Mouse (Mus musculus) ES-E14 (cell line): Measurements from ENCODE around the gene Cish. TPM values are rescaled to one million over a fixed set of nuclear protein-coding genes. Genes with fewer than 3 reads are reported as not detected.
A peak's percentile ranks its signal among the peaks of the same experiment; 100 is the strongest.

ENCODE experiments used
- DNase-seq: peaks from one replicate; pipeline ENCODE4 v3.0.0-alpha.2; 2013; ENCODE audit warnings: low read depth, low spot score
- H3K27ac ChIP-seq: 2 replicates; pipeline ENCODE4 v1.5.1; 2012; ENCODE audit warnings: low read depth, mild to moderate bottlenecking, low read length, moderate library complexity, mixed read lengths; ENCODE audit not compliant: poor library complexity, insufficient read depth, severe bottlenecking
- H3K36me3 ChIP-seq: 2 replicates; pipeline ENCODE4 v1.6.1; 2012; ENCODE audit warnings: mild to moderate bottlenecking, low read length, moderate library complexity, mixed read lengths; ENCODE audit not compliant: control insufficient read depth, poor library complexity, insufficient read depth, severe bottlenecking
- H3K4me1 ChIP-seq, 2 experiments: fragments of 150-350 bp in 1 of 2; sonication (generic) in 1 of 2; 2 replicates each; pipeline ENCODE4 v1.6.1; 2012; ENCODE audit warnings: low read length in 2 of 2, mild to moderate bottlenecking in 1 of 2, mixed read lengths in 1 of 2; ENCODE audit not compliant: control insufficient read depth in 2 of 2, insufficient read depth in 2 of 2, poor library complexity in 1 of 2
- H3K4me3 ChIP-seq, 2 experiments: fragments of 150-350 bp in 1 of 2; sonication (generic) in 1 of 2; 2 replicates each; pipeline ENCODE4 v1.5.1; 2012; ENCODE audit warnings: low read length in 2 of 2, low read depth in 1 of 2, mild to moderate bottlenecking in 1 of 2, mixed read lengths in 1 of 2; ENCODE audit not compliant: insufficient read depth in 1 of 2, poor library complexity in 1 of 2, severe bottlenecking in 1 of 2
- H3K9ac ChIP-seq: 2 replicates; pipeline ENCODE4 v1.6.1; 2012; ENCODE audit warnings: low read depth, mild to moderate bottlenecking, low read length, mixed read lengths; ENCODE audit not compliant: poor library complexity, insufficient read depth, severe bottlenecking
- H3K9me3 ChIP-seq: fragments of 150-350 bp; sonication (generic); 2 replicates; pipeline ENCODE4 v1.6.1; 2012; ENCODE audit warnings: low read depth, mild to moderate bottlenecking, low read length; ENCODE audit not compliant: control insufficient read depth, insufficient read depth
- CHD2 ChIP-seq: IDR thresholded peaks from 2 replicates; pipeline ENCODE4 v1.6.1; 2014; ENCODE audit warnings: mild to moderate bottlenecking, low read depth, low read length, inconsistent platforms
- HCFC1 ChIP-seq: IDR thresholded peaks from 2 replicates; pipeline ENCODE4 v1.6.1; 2012; ENCODE audit warnings: low read length, inconsistent platforms, borderline replicate concordance; ENCODE audit not compliant: insufficient read depth
- MAFK ChIP-seq: IDR thresholded peaks from 2 replicates; pipeline ENCODE4 v1.6.1; 2014; ENCODE audit warnings: mild to moderate bottlenecking, low read depth, low read length, inconsistent platforms; ENCODE audit not compliant: insufficient read depth
- ZC3H11A ChIP-seq: IDR thresholded peaks from 2 replicates; pipeline ENCODE4 v1.6.1; 2012; ENCODE audit warnings: low read depth, mild to moderate bottlenecking, inconsistent platforms, low read length, borderline replicate concordance
- ZNF384 ChIP-seq: IDR thresholded peaks from 2 replicates; pipeline ENCODE4 v1.6.1; 2012; ENCODE audit warnings: low read depth, low read length, inconsistent platforms
- in situ Hi-C, 2 experiments: fragments of 600-800 bp; cut with MboI; formaldehyde crosslinking; loops; one replicate each; pipeline ENCODE4 v1.15.1; 2025; ENCODE audit warnings: low sequenced_read_pairs in 2 of 2, inconsistent platforms in 1 of 2; ENCODE audit not compliant: unreplicated experiment in 2 of 2
- total RNA-seq: library from RNA; depleted of rRNA; stranded (reverse); fragments of 300-350 nt; gene quantifications from 2 replicates; pipeline ENCODE4 v1.2.3, GENCODE M21; 2012

The Cish gene
- total RNA-seq, 1 experiment: 2.5 TPM

GRCm38 (mm10) chr9:107288105-107288650 lies 7.6 kb upstream of the Cish start:
- in situ Hi-C loops: no loop called here
- DNase-seq: no peak
- Histone ChIP-seq H3K4me3 (peak overlapping the region; percentile 76 to 78; a peak in 3 of 4 replicates), H3K9me3 (no peaks in the 10 kb centered on the region), H3K4me1 (peaks cover 2 to 25% of the 10 kb centered on the region in 2 experiments; a peak in 3 of 4 replicates), H3K36me3 (peaks cover 7% of the 10 kb centered on the region; the same call in 1 of the 2 replicates), H3K27ac (no peak overlapping the region), H3K9ac (no peak overlapping the region)
- TF ChIP-seq MAFK: no peak
- no peak for TF ChIP-seq ZC3H11A
- TF ChIP-seq CHD2: no peak
- TF ChIP-seq ZNF384: no peak
- no peak for TF ChIP-seq HCFC1

- TF ChIP-seq CHD2 (no peak), ZC3H11A (no peak), ZNF384 (no peak), HCFC1 (no peak), MAFK (no peak)
- H3K4me1 ChIP-seq: peaks cover 2 to 25% of the 10 kb centered on the region in 2 experiments; a peak in 3 of 4 replicates
- peak overlapping the region; percentile 71 for H3K9ac ChIP-seq
- no peaks in the 10 kb centered on the region for H3K9me3 ChIP-seq
- peak overlapping the region; percentile 20; the same call in 1 of the 2 replicates for H3K27ac ChIP-seq
- peaks cover 7% of the 10 kb centered on the region; the same call in 1 of the 2 replicates for H3K36me3 ChIP-seq
- DNase-seq: peak; percentile 69
- H3K4me3 ChIP-seq: peak overlapping the region; percentile 76 to 78
- in situ Hi-C loops: no loop called here
Measured at GRCm38 (mm10) chr9:107288711-107289110, 7.1 kb upstream of the Cish start.

- TF ChIP-seq MAFK (no peak), HCFC1 (no peak), ZC3H11A (no peak), ZNF384 (no peak), CHD2 (no peak)
- Histone ChIP-seq H3K4me3 (peak within 1 kb of the TSS; percentile 76 to 78), H3K4me1 (peaks cover 2 to 26% of the 10 kb centered on the region in 2 experiments; a peak in 3 of 4 replicates), H3K9ac (peak within 1 kb of the TSS; percentile 71), H3K27ac (peak within 1 kb of the TSS; percentile 20), H3K9me3 (no peaks in the 10 kb centered on the region), H3K36me3 (peaks cover 7% of the 10 kb centered on the region; the same call in 1 of the 2 replicates)
- DNase-seq: peak; percentile 73
- in situ Hi-C loops: loop anchor here in 1 of 2 experiments (10.0 kb wide), 1 partner anchor 385 kb away; no protein-coding TSS in a partner anchor
Measured at GRCm38 (mm10) chr9:107289211-107290076, 6.4 kb upstream of the Cish start, which contains the start of gene Mapkapk3. Gene Mapkapk3 (minus strand): TSS chr9:107289877.

- no peak for DNase-seq
- Histone ChIP-seq H3K9me3 (no peaks in the 10 kb centered on the region), H3K36me3 (peaks cover 5% of the 10 kb centered on the region; the same call in 1 of the 2 replicates), H3K9ac (no peak overlapping the region), H3K27ac (no peak overlapping the region), H3K4me3 (no peak overlapping the region), H3K4me1 (peaks cover 2 to 20% of the 10 kb centered on the region in 2 experiments; a peak in 3 of 4 replicates)
- in situ Hi-C loops: loop anchor here in 1 of 2 experiments (10.0 kb wide), 1 partner anchor 386 kb away; no protein-coding TSS in a partner anchor
- TF ChIP-seq CHD2 (no peak), HCFC1 (no peak), ZC3H11A (peak; percentile 86), ZNF384 (no peak), MAFK (no peak)
Measured at GRCm38 (mm10) chr9:107290897-107291296, 4.9 kb upstream of the Cish start.
